Mouse (Mus musculus): Measurements from ENCODE around the gene Zfp651. TPM values are rescaled to one million over a fixed set of nuclear protein-coding genes. Genes with fewer than 3 reads are reported as not detected.

The Zfp651 gene
- polyA plus RNA-seq, 2 experiments from 2014 or later: 0.22 to 0.30 TPM

DNA sequence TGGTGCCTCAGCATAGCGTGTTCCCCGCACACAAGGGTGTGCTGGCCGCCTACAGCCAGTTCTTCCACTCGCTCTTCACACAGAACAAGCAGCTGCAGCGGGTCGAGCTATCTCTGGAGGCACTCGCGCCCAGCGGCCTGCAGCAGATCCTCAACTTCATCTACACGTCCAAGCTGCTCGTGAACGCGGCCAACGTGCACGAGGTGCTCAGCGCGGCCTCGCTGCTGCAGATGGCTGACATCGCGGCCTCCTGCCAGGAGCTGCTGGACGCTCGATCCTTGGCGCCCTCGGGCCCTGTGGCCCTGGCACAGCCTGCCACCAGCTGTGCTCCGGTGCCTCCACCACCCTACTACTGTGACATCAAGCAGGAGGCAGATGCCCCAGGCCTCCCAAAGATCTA is 3.6 kb downstream of the Zfp651 start:
- ATAC-seq: no peak

DNA sequence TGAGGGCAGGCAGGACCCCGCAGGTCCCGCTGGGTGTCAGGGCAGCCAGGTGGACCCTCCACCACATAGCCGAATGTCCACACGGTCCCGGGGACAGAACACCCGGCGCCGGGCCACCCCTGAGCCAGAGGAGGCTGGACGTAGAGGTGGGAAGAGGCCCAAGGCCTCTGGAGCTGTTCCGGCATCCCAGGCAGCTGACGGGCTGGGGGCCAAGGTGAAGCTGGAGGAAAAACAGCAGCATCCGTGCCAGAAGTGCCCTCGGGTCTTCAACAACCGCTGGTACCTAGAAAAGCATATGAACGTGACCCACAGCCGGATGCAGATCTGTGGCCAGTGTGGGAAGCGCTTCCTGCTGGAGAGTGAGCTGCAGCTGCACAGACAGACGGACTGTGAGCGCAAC is 4.6 kb downstream of the Zfp651 start:
- ATAC-seq: no peak

DNA sequence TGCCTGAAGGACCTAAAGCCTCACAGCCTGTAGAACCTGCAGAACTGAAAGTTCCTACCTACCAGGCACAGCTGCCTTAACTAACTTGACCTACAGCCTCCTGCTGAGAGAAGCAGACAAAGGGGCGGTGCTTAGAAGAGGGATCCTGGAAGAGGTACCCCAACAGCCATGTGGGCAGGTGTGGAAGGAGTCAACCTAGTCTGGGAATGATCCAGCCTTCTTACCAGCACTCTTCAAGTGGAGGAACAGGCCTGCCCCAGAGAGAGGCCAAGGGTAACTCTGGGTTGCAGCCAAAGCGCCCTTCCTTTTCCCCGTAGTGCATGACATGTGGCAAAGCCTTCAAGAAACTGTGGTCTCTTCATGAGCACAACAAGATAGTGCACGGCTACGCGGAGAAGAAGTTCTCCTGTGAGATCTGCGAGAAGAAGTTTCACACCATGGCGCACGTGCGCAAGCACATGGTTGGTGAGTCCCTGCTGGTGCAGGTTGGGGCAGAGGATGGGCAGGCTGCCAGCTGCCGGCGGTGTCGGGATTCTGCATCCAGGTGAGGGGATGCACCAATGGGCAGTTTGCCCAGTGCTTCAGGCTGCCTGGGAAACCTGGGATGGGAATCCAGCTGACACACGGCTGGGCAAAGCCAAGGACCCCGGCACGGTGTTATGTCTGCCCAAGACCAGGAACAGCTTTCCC is 6.2 kb downstream of the Zfp651 start:
- ATAC-seq: no peak

DNA sequence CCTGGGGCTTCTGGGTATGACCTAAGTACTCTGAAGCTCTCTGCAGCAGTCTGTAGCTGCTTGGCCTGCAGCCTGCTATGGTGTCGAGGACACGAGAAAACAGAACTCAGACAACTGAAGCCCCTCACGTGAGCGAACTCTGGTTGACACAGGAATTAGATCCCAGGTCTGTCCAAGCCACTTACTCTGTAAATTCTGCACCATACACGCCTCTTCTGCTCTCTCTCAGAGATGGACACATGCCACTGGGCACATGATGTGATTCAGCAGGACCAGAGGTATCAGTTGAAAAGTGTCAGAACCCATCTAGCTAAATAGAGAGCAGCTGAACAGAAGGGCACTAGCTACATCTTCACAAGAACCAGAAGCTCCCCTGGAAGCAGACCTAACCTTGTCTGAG is 13.3 kb downstream of the Zfp651 start:
- ATAC-seq: no peak

DNA sequence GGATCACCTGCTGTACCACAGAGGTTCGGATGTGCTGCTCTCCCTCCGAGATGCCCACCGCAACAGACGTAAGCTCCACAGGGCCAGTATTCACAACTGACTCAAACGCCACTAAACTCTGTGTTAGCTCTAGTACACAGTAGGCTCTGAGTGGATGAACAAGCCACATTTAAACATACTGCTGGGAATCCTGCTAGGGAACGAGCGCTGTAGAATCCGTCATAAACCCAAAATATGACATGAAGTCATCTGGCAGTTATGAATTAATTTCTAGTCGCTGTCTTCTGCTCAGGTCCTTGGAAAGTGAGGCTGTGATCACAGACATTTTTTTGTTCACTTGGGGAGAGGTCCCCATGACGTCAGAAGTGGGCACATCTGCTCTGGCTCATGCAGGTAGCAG is 16.8 kb downstream of the Zfp651 start:
- ATAC-seq: no peak

DNA sequence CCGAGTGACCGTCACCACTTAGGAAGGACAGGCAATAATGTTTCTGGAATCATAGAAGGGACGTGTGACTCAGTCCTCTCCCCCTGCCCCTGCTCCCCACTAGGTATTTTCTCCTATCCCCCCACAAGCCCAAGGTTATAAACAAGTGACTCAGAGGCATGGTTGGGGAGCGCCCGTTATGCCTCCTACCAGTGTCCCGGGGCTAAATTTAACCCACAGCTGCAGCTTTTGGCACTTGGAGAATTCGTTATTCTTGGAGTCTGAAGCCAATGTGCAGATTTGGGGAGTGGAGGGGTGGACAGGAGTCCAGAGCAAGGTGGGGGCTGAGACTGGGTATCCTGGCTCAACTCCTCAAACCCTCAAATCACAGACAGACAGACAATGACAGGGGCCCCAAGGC is 17.4 kb downstream of the Zfp651 start:
- no peak for ATAC-seq

DNA sequence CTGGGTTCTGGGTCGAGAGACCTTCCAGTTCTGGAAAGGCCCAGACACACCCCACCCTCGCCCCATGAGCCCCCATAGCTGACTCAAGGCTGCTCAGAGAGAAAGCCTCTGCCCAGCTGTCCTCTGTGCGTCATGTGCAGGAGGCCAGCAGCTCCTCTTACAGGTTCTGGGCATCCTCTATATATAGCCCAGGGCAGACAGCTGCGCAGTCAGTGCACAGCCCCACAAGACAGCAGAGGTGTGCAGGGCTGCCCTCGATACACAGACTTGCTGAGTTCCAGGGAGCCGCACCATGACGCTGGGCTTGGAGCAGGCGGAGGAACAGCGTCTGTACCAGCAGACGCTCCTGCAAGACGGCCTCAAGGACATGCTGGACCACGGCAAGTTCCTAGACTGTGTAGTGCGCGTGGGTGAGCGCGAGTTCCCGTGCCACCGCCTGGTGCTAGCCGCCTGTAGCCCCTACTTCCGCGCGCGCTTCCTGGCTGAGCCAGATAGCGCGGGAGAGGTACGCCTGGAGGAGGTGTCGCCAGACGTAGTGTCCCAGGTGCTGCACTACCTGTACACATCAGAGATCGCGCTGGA is 18.4 kb downstream of the Zfp651 start, which contains the start of gene Klhl40:
Gene Klhl40, plus strand, starts transcription at position 124 of the 582 bp plus-strand sequence.
- ATAC-seq: no peak

DNA sequence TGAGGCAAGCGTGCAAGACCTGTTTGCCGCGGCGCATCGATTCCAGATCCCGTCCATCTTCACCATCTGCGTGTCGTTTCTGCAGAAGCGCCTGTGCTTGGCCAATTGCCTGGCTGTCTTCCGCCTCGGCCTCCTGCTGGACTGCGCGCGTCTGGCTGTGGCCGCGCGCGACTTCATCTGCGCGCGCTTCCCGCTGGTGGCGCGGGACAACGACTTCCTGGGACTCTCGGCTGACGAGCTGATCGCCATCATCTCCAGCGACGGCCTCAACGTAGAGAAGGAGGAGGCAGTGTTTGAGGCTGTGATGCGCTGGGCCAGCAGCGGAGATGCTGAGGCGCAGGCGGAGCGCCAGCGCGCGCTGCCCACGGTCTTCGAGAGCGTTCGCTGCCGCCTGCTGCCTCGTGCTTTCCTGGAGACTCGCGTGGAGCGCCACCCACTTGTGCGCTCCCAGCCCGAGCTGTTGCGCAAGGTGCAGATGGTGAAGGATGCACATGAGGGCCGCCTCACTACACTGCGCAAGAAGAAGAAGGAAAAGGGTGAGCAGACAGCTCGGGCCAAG is 19.0 kb downstream of the Zfp651 start:
- no peak for ATAC-seq

DNA sequence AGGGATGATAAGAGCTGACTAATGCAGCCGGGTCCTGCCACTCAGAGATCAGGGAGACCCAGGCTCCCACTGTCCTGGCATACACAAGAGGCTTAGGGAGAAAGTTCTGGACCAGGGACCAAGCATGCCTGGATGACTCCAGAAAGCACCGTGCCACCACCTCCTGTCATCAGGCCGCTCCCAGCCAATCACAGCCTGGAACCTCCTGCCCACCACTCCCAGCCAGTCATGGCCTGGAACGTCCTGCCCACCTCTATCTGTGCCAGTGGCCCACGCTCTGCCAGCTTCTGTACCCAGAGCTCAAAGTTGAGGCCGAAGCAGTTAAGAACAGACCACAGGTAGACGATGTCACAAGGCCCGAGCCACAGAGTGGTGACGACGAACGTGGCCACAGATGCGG is 25.7 kb downstream of the Zfp651 start:
- ATAC-seq: no peak

DNA sequence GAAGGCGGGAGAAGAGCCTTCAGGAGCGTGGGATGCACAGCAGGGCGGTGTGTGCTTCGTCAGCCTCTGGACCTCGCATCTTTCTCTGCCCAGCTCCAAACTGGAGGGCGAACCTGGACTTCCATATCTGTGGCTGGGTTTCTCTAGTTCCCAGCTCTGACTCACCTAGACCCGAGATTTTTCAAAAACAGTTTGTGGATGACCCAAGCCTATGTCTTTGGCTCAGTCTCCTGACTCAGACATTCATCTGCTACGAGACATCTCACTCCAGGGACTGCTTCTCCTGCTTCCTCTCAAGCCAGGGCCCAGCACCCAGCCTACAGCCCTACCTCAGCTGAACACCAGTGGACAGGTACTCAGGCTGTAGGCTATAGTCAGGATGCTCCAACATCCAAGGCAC is 26.1 kb downstream of the Zfp651 start:
- no peak for ATAC-seq

DNA sequence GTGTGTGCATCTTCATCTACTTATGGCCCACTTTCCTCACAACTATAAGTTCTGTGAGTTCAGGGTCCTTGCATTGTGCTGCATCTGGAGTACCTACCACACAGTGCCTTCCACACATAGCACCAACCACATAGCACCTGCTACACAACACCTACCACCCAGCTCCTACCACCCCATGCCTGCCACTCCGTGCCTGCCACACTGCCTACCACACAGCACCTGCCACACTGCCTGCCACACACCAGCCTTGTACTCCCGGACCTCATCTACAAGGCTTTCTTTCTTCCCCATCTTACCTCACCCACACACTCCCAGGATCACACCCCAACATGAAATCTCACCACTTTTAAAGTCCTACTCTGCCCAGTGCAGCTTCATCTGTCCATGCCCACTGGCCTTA is 27.2 kb downstream of the Zfp651 start:
- no peak for ATAC-seq

DNA sequence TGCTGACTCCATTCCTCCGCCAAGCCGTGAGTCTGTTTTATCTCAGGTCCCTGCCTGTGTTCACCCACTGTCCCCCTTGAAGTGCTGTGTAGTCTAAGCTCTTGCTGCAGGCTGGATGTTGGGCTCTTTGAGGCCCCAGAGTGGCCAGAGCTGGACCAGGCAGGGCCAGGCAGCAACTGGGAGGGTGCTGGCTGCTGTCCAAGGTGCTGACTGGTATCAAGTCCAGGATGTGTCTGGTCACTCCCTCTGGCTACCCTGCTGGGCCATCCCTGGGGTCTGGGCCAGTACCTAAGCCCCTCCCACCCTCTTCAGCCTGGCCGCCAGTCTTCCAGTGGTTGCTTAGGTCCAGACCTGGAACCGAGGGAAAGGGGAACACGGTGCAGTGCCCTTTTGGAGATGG is 32.1 kb downstream of the Zfp651 start:
- ATAC-seq: no peak

DNA sequence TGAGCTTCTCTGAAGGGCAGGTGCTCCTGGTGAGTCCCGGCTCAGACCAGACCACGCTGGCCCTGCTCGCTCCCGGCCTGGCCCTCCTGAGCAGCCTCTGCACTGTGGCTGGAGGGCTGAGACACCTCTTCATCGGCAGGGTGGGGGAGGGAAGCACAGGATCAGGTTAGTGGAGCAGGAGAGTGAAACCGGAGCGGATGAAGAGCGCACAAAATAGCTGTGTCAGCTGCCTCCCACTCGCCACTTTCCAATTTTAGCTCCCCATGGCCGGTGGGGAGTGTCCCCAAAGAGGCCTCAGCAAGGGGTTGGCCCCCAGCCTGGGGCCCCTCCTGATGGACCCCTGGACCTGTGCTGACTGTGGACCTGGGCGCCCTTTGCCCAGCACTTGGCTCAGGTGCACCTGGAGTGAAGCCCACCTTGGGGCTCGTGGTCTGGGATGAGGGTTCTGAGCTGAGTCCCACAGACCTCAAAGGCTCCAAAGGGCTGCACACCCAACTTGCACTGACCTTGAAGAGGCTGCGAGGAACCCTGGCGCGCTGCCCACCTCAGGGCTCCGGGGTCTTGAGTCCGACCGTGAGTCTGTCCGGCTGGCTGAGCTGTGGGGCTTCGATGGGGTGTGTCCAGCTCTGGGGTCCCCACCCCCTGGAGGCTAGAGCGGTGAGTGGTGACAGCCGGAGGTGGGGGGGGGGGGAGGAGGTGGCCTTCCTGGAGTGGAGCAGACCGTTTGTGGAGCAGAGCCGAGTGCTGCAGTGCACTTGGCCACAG is 32.8 kb downstream of the Zfp651 start, which contains the start of gene Hhatl:
Gene Hhatl, minus strand, starts transcription at position 751 of the 765 bp plus-strand sequence.
- no peak for ATAC-seq

DNA sequence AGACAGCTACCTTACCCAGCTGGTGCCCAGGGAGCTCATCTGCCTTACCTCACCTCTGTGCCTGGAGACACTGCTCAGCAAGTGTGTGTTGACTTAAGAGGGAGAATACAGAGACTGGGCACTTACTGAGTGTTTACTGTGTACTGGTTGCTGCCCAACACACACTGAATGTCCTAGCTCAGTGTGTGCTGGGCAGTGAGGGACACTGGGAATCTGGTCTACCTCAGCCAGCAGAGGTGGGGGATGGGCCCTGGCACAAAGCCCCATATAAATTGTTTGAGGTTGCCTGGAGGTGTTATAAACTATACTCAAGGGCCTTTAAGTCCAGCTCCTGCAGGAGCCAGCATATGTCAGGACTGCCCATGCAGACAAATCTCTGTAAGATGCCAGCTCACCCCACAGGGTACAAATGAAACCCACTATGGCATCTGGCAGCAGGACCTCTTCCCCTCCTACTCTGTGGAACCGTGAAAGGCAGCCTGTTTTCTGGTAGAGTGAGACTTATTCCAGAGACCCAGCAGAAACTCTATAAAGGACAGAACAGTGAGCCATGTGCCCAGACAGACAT is 35.9 kb downstream of the Zfp651 start:
- no peak for ATAC-seq

DNA sequence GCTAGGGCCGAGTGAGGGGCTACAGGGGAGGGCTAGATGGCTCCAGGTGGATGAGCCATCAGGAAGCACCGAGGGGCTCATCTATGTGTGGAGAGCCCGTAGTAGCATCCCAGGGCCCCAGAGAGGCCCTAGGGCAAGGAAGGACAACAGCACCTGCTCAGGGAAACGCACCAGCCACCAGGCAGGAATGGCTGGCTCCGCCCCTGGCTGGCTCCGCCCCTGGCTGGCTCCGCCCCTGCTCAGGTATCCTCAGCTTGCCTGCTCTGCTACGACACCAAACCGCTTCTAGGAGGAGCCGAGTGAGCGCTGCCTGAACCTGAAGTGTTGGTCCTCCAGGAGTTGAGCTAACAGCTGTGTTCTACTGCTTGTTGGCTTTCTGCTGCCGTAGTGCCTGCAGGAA is 38.6 kb downstream of the Zfp651 start:
- no peak for ATAC-seq

DNA sequence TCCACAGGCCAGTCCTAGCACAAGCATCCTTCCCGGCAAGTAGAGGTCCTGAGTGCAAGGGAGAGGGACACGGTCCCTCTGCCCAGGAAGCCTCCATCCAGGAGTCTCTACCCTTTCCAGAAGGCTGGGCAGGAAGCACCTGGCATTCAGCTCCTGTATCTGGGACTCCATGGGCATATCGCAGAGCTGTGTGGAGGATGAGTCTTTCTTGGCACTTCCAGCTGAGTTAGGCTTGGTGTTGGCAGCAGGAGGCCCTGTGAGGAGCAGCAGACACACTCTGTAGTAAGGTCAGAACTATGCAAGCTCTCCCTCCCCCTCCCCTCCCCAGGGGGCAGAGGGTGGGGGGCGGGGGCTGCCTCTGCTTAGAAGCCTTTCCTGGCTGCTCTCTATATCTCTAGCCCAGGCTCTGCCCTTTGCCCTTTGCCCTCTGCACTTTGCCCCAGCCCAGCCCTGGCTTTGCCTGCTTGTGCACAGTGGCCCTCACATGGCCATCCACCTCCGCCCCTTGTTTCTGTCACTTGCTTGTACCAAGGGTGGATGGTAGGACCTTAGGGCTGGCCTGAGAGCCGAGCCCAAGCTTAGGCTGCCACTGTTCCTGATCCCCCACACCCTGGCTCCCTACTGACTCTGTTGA is 39.9 kb downstream of the Zfp651 start:
- no peak for ATAC-seq

DNA sequence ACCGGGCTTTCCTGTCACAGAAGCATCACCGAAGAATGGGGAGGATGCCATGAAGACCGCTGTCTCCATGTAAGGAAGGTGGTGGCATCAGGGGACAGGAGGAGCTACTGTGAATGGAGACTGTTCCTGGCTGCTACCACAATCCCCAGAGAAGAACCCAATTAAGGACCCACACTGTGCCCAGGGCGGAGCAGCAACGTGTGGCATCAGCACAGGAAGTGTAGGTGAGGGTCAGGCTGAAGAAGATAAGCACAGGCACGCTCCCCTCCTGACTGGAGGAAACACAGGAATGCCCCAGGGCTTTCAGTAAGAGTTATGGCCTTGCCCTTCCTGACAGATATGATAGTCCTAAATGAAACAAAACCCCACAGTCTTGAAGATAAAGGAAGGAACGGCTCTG is 43.6 kb downstream of the Zfp651 start:
- no peak for ATAC-seq

DNA sequence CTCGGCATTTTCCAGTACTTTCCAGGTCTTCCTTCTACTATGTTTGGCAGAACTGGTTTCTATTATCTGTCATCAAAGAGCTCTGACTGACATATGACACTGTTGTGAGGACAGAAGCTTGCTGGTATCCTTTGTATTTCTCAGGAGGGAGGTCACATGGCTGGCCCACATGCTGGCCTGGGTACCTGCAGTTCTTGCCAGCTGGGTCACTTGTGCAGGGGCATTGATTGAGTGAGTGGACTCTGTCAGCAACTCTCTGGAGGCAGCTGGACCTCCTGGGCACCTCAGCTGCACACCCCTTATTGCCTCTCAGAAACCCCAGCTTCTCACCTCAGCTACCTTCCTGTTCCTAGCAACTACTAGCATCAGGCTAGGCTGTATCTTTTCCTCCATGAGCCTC is 48.4 kb downstream of the Zfp651 start:
- no peak for ATAC-seq

DNA sequence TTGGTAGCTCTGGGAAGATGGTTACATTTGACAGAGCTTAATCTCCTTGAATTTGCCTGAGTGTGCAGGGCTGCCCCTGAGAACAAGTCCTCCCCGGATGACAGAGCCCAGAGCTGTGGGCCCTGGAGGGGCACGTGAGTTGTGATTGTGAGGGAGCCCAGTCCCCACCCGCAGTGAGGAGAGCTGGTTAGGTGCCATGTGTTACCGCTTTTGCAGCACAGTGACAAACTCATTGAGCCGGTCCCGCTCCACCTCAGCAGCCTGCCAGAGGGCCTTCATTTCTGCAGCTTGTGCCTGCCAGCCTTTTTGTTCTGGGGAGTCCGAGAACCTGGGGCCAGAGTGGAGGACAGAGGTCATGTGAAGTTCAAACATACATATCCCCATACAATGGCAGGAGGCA is 48.8 kb downstream of the Zfp651 start:
- ATAC-seq: no peak

DNA sequence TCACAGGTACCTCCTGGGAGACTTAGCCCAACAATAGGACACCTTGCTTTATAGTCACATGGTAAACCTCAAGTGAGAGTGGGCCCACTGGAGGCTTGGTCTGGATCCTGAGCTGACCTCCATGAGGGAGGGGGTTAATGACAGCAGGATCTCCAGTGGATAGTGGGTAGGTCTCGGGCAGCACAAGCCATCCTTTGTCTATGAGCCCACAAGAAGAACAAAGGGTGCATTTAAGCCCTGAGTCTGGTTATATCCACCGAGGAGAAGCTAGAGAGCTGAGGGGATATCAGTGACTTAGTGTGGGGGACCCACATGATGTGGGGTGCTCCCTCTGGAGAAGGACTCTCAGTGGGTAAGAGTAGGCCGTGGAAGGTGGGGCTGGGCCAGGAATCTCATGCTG is 49.4 kb downstream of the Zfp651 start:
- ATAC-seq: no peak

DNA sequence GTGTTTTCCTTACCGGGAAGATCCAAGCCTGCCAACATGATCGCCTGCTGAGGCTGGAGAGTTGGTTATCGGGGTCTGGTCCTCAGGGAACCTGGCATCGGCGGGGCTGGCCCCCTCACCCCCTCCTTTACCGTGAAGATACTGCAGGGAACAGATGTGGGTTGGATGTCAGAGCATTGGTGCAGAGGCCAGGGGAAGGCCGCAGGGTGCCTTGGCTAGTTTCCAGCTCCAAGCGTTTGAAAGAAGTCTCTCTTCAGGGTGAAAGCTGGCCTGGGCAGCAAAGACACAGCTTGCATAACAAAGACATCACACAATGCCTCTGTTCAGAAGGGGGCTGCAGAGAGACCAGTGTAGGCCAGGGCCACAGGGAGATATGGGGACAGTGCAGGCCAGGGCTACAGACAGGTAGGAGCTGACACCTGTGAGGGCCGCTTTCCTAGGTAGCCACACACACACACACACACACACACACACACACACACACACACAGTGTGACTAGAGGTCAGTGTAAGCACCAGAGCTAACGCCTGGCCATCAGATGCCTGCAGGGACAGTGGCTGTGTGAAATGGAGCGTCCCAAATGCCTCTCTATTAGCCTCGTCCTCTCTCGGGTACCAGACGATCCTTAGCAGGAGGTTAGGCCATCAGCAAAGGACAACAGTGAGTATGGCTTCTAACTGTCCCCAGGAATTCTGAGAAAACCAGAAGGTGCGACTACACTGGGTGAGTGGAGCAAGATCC is 51.1 kb downstream of the Zfp651 start:
- no peak for ATAC-seq

DNA sequence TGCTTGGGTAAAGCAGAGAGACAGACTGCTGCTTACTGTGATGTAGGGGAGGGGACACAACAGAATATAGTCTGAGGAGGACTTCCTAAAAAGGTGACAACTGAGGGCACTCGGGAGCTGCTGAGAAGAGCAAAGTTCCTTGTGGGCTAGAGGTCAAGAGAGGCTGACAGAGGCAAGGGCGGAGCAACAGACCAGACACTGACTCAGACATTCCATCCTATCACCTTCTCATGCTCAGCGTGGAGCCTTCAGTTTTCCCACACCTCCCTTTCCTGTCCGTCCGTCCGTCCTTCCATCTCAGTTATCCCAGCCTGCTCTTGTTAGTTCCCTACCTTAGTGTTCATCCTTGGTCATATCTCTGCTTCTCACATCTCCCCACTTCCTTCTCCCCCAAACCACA is 56.1 kb downstream of the Zfp651 start:
- ATAC-seq: no peak

Measured in CD4-positive, CD25-positive, alpha-beta regulatory T cell, adult 4 months (primary cell).